Mouse (Mus musculus): Measurements from ENCODE around the gene Vmn1r9.
"Not testable (repeated sequence)": the region's sequence is repeated elsewhere in the genome, so short reads cannot be mapped to it uniquely, and the experiment has no call there.

The Vmn1r9 gene

DNA sequence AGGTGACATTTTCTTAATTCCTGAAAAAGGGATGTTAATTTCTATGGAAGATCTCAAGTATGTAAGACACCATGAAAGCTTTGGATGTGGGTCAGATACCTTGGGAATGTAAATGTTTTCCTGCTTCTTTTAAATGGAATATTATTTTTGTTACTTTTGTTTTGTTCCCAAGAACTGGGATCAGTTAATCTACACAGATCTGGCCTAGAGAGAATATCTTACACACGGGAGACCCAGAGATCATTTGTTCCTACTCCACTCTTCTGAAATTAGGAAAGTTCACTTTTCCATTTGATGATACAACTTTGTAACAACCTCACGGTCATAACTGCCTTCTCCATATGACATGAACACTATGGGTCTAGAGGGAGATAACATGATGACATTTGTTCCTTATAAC is at the start of gene Vmn1r9:
Gene Vmn1r9 (plus strand): TSS at position 301 of the 400 bp plus-strand sequence.
- no peak for DNase-seq (ENCODE audit: low spot score)

DNA sequence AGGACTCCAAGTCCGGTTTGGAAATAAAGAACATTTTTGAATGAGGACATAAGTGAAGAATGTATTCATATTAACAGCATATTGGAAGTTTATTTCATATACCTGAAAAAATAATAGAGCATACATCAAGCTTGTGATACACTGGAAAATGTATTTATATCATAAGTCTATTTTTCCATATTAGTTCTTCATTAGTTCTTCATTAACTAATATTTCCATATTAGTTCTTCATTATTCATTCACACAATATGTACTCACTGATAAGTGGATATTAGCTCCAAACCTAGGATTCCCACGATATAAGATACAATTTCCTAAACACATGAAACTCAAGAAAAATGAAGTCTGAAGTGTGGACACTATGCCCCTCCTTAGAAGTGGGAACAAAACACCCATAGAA is 41.4 kb upstream of the Vmn1r9 start, which contains the start of gene Vmn1r7:
Gene Vmn1r7 (minus strand): TSS at position 101 of the 400 bp plus-strand sequence.
- not testable (repeated sequence) for DNase-seq (ENCODE audit: low spot score)

DNA sequence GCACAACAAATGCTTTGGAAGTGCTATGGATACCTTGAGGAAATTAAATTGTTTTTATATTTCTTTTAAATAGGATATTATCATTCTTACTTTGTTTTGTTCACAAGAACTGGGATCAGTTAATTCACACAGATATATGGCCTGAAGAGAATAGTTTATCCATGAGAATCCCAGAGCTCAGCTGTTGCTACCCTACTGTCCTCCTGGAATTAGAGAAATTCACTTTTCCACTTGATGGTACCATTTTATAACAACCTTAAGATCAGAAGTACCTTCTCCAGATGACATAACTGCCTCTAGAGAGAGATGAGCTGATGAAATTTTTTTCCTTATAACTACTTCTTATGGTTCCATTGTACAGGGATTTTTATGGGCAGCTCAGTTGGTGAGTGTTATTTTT is 34.6 kb upstream of the Vmn1r9 start, which contains the start of gene Vmn1r8:
Gene Vmn1r8 (plus strand): TSS at position 301 of the 400 bp plus-strand sequence.
- no peak for DNase-seq (ENCODE audit: low spot score)

DNA sequence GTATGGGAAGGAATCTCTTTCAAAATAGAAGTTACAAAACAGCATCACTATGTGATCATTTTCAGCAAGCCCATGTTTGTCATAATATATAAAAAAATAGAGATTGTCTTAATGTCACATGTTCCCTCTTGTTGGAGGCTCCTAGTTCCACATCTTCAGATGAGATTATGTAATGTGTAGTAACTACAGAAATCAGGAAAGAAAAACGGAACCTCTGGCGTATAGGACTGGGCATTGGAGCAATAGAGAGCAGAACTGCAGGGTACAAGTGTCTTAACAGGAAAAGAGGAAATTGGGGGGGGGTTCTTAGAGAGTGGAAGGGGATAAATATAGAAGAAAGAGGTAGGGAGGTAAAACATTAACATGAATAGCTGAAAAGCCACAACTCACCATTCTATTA is 31.9 kb upstream of the Vmn1r9 start:
- DNase-seq (ENCODE audit: low spot score), result no peak

DNA sequence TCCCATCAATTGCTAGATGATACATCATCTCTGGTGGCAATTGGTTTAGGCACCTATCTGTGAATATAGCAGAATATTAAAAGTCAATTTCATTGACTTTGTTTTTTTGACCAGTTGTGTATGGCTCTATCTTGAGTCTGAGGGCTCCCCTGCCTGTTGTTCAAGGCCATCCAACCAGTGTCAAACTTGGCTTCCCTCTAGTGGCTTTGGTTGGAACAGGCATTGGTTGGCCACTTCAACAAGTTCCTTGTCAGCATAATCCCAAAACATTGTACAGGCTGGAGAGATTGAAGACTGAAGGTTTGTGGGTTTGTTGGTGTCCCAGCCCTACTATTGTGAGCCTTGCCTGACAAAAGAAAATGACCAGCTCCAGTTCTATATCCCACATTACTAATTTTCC is 2.9 kb upstream of the Vmn1r9 start:
- peak; percentile 7 for DNase-seq (ENCODE audit: low spot score)

DNA sequence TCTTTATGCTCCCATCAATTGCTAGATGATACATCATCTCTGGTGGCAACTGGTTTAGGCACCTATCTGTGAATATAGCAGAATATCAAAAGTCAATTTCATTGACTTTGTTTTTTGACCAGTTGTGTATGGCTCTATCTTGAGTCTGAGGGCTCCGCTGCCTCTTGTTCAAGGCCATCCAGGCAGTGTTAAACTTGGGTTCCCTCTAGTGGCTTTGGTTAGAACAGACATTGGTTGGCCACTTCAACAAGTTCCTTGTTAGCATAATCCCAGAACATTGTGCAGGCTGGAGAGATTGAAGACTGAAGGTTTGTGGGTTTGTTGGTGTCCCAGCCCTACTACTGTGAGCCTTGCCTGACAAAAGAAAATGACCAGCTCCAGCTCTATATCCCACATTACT is 39.8 kb downstream of the Vmn1r9 start:
- DNase-seq (ENCODE audit: low spot score), result no peak

DNA sequence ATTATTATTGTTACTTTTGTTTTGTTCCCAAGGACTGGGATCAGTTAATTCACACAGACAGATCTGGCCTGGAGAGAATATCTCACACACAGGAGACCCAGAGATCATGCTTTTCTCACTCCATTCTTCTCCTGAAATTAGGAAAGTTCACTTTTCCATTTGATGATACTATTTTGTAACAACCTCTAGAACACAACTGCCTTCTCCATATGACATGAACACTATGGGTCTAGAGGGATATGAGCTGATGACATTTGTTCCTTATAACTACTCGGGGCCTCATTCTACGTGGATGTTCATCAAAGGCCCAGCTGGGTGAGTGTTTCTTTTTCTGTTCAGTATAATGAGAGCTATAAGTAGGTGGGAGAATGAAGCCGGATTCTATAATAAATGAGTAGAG is 42.6 kb downstream of the Vmn1r9 start, which contains the start of gene Vmn1r10:
Gene Vmn1r10 (plus strand): TSS at position 301 of the 400 bp plus-strand sequence.
- no peak for DNase-seq (ENCODE audit: low spot score)

Measured in urinary bladder, postnatal 14 days (tissue).